Mouse (Mus musculus) monocyte, adult 5-6 weeks (primary cell): ENCODE results near the gene Nphs2. TPM values are rescaled to one million over a fixed set of nuclear protein-coding genes. Genes with fewer than 3 reads are reported as not detected.

Experiments
- ATAC-seq: fragments of 153-309, 156-312 bp; replicated peaks from 2 replicates; pipeline ENCODE4 v1.8.0; 2017; ENCODE audit warnings: mild to moderate bottlenecking; ENCODE audit not compliant: low TSS enrichment, insufficient number of reproducible peaks, severe bottlenecking, poor library complexity, low FRiP score
- total RNA-seq: library from RNA; stranded (forward); fragments of 200-1000, 200-491, 200-594 nt; gene quantifications from 3 replicates; pipeline ENCODE4 v1.2.3, GENCODE M21; 2017

Gene Nphs2
- total RNA-seq, 1 experiment from 2014 or later = not detected

DNA sequence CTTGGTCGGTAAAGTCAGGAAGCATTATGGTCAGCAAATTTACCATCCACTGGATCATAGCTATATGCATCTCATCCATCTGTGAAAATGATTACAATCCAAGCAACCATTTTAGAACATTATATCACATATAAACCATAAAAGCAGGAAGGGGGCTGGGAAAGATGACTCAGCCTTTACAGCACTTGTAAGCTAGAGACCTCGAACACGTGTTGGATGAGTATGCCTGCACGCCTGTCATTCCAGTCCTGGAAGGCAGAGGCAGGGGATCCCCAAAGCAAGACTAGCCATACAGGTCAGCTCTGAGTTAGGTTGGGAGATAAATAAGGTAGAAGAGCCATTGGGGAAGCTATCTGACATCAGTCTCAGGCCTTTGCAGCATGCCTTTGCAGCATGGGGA, 38.5 kb downstream of the Nphs2 start:
- no peak for ATAC-seq

GRCm38 (mm10) chr1:156350441-156350840, 39.9 kb downstream of the Nphs2 start:
- no peak for ATAC-seq

- ATAC-seq = no peak
These were observed 41.9 kb downstream of the Nphs2 start for GRCm38 (mm10) chr1:156352466-156352865.

GRCm38 (mm10) chr1:156365740-156366139, 55.2 kb downstream of the Nphs2 start, which contains the start of gene Gm2000:
Gene Gm2000, plus strand, starts transcription at chr1:156366040.
- ATAC-seq = no peak

Other genes starting within 250 kb of the Nphs2 start
- not detected in 3 replicates for gene Fam163a, start 105.7 kb upstream of the Nphs2 start, total RNA-seq
- gene Tdrd5, start 7.1 kb upstream of the Nphs2 start, total RNA-seq = 0.29 TPM in 1 of 3 replicates, not detected in the others
- gene Gm2000, start 55.3 kb downstream of the Nphs2 start, total RNA-seq = 950 to 1,369 TPM (median 1,318 TPM) in 3 replicates
- 1.2 to 7.4 TPM in 2 of 3 replicates, not detected in the other for gene Axdnd1, start 110.4 kb downstream of the Nphs2 start, total RNA-seq
- gene Soat1, start 163.6 kb downstream of the Nphs2 start, total RNA-seq = 125 to 142 TPM (median 127 TPM) in 3 replicates
- gene Gm10031, start 213.3 kb downstream of the Nphs2 start, total RNA-seq = 6.0 to 10.7 TPM (median 9.9 TPM) in 3 replicates
- 17.1 to 22.4 TPM (median 18.6 TPM) in 3 replicates for gene Abl2, start 248.1 kb downstream of the Nphs2 start, total RNA-seq